Mouse (Mus musculus) heart, postnatal 25 days (tissue): ENCODE measurements around the gene Tfap4. TPM values are rescaled to one million over a fixed set of nuclear protein-coding genes. Genes with fewer than 3 reads are reported as not detected.

Experiments
- DNase-seq: peaks from one replicate; pipeline ENCODE4 v3.0.0; 2022; ENCODE audit warnings: low spot score
- intact Hi-C: fragments of 180-260 bp; cut with DNase I; formaldehyde crosslinking; loops from one replicate; pipeline ENCODE4 v1.15.1; 2025
- total RNA-seq, 2 experiments: library from RNA; stranded (reverse); gene quantifications; 2 replicates each; pipeline ENCODE4 v1.2.3; 2021

The Tfap4 gene
- total RNA-seq, 2 experiments from 2014 or later: 3.5 to 4.2 TPM

DNA sequence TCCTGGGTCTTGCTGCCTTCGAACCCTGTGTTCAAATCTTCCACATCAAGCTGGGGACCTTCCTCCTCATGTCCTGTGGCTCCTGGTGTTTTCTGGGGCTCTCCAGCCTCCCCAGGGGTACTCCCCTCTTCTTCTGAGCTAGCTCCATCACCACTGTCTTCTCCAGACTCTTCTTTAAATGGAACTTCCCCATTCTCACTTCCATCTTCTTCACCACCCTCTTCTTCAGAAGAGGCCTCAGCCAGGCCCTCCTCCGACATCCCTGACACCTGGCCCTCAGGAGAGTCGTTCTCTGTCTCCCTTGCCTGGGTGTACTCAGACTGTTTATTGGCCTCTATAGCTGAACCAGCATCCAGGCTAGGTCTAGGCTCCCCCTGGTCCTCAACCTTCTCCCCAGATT lies 63.2 kb downstream of the Tfap4 start:
- no peak for DNase-seq
- intact Hi-C loops: no loop called here

DNA sequence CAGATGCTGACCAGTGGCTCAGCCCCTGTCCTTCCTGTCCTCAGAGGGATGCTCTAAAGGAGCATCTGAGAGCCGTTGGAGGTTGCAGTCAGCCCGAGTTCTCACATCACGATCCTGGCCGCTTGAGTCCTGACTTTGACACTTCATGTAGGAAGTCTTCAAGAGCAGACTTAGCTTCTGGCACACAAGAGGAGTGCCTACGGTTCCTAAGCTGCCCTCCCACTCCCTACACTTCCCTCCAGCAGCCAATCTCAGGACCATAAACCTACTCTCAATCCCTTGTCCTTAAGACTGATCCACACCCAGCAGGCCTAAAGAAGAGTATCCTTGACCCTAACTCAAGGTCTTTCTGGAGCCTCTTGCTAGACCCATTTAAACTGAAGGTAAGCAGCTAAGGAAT lies 63.8 kb downstream of the Tfap4 start:
- DNase-seq: no peak
- intact Hi-C loops: no loop called here

Other genes starting within 250 kb of the Tfap4 start
- 10 to 100 TPM; 22.4 to 24.1 TPM for gene Adcy9, start 139.4 kb downstream of the Tfap4 start, total RNA-seq
- gene Srl, start 18.0 kb downstream of the Tfap4 start, total RNA-seq: 1,000 to 10,000 TPM; 1,004 to 1,109 TPM
- 10 to 100 TPM; 16.6 to 20.3 TPM for gene Glis2, start 34.9 kb upstream of the Tfap4 start, total RNA-seq
- gene Pam16, start 65.1 kb upstream of the Tfap4 start, total RNA-seq: 100 to 1,000 TPM; 129 to 141 TPM
- 10 to 100 TPM in 1 of 2 experiments, 1 to 10 TPM in 1; 9.8 to 12.0 TPM for gene Vasn, start 80.1 kb upstream of the Tfap4 start, total RNA-seq
- 100 to 1,000 TPM; 149 TPM for gene Dnaja3, start 80.1 kb upstream of the Tfap4 start, total RNA-seq
- 10 to 100 TPM; 12.6 to 16.1 TPM for gene Coro7, start 119.9 kb upstream of the Tfap4 start, total RNA-seq
- gene Nmral1, start 159.5 kb upstream of the Tfap4 start, total RNA-seq: 1 to 10 TPM; 2.4 to 2.7 TPM
- gene Hmox2, start 166.5 kb upstream of the Tfap4 start, total RNA-seq: 10 to 100 TPM; 73.5 to 75.5 TPM
- 10 to 100 TPM; 65.3 to 66.9 TPM for gene Cdip1, start 230.4 kb upstream of the Tfap4 start, total RNA-seq